Mouse (Mus musculus) gastrocnemius, postnatal 36 days (tissue): ENCODE results near the gene Col27a1. TPM values are rescaled to one million over a fixed set of nuclear protein-coding genes. Genes with fewer than 3 reads are reported as not detected.
A peak's percentile ranks its signal among the peaks of the same experiment; 100 is the strongest.

Source experiments
- DNase-seq, 2 experiments: peaks; one replicate each; pipeline ENCODE4 v3.0.0; 2022
- intact Hi-C: fragments of 180-260 bp; cut with DNase I; formaldehyde crosslinking; loops from one replicate; pipeline ENCODE4 v1.15.1; 2025
- total RNA-seq, 2 experiments: library from RNA; stranded (reverse); gene quantifications; 2 replicates each; pipeline ENCODE4 v1.2.3; 2021

The Col27a1 gene
- total RNA-seq, 2 experiments from 2014 or later: 0.61 to 0.64 TPM

DNA sequence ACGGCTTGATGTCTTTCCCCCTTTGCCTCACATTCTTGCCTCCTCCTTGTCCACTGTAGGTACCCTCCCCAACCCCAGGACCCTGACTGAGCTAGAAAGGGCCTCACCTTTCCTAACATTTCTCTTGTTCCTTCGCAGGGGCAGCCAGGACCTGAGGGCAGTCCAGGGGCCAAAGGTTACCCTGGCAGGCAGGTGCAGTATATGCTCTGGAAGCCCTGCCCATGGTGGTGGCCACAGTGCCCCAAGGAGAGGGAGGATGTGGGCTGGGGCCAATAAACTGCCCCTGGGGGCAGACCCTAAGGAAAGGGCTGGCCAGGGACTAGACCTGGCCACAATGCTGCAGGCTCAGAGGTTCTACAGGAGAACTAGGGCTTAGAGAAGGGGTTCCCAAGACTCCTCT is 40.3 kb downstream of the Col27a1 start:
- no peak for DNase-seq
- intact Hi-C loops: loop anchor here (5.0 kb wide), 1 partner anchor 48 kb away; no protein-coding TSS in a partner anchor

DNA sequence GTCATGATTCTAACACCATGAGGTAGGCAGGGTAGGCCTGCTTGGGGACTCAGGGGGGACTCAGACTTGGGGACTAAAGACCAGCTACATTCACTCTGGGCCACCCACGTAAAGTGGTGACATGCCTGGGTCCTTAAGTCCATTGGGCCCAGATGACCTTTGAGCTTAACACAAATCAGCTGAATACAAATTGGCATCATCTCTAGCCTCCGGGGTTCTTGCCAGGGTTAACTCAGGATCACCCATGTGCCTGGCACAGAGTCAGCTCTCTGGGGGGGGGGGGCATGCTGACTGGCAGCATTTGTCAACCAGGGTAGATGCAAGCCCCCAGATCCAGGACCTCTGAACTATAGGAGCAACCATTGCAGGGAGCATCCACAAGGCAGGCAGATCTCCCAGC is 42.6 kb downstream of the Col27a1 start:
- intact Hi-C loops: no loop called here
- DNase-seq: no peak

DNA sequence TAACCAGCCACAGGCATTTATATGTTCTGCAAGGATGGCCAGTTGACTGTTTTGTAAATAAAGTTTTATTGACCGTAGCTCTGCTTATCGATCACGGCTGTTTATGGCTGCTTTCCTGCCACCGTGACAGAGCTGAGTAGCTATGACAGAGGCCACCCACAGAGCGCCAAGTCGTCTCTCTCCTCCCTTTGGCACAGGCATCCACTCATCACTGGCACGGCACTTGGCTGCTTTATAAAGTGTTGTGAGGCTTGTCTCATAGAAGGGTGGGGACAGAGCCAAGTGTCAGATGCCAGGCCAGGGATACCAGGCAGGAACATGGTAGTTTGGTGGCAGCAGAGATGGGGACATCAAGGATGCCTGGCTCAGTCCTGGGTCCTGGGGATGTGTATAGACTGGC is 43.5 kb downstream of the Col27a1 start:
- intact Hi-C loops: no loop called here
- DNase-seq: no peak

DNA sequence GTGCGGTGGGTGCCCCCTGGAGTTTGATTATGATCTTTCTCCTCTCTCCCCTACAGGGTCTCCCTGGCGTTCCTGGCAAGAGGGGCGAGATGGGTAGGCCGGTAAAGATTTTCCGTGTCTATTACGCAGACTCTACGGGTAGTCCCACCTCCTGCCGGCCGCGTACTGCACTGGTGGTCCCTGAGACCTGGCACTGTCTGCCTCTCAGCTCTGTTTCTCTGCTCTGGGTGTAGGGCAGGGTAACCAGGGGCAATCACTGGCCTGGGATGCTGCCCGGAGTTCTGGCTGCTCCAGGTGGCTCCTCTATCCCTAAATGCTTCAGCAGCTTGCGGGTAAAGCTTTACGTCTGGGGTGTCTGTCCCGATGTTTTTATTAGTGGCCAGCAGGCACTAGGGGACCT is 44.3 kb downstream of the Col27a1 start:
- DNase-seq: no peak
- intact Hi-C loops: no loop called here

DNA sequence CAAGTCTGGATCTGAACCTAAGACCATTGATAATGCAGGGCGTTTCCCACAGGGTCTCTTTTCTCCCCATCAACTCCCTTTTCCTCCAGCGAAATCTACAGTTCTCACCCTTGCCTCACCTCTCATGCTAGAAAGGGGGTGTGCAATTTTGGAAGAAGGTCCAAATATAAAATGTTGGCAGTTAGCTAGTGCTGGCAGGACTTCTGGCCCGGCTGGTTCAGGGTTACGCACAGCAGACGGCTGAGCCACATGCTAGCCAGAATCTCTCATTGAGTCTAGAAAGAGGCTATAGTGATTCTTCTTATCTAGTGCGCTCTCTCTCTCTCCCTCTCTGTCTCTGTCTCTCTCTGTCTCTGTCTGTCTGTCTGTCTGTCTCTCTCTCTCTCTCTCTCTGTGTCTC is 45.3 kb downstream of the Col27a1 start:
- intact Hi-C loops: no loop called here
- DNase-seq: no peak

DNA sequence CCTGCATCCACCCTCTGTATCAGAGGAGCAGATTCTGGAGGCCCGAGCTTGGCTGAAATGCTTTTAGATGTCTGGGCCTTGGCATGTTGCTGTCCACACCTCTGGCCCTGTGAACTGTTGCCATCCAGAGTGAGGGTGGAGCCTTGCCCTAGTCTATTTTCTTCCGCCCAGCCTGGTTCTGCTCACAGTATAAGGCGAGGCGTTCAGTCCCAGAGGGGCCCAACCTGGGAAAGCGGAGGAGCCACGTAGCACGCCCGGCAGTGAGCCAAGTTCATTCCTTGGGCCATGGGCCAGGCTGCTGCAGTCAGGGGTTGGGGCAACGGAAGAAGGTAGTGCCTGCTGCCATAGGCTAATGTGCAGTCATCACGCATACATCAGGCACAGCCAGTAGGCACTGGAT is 46.7 kb downstream of the Col27a1 start:
- DNase-seq: no peak
- intact Hi-C loops: no loop called here

DNA sequence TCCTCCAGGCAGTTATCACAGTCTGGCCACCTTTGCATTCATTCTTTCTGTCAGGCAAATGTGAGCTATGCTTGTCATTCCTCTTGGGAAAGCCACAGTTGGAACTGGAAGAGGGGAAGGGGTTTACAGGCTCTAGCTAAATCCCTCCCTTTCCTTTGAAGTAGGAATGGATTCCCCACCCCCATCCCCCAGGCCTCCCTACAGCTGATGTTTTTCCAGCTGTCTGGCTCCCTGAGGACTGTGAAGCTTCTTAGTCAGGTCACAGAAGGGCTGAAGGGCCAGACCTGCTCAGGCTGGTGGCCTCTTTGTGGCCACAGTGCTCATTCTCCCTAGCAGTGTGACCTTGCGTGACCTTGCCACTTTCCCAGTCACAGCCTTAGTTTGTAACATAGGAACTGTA is 49.1 kb downstream of the Col27a1 start:
- intact Hi-C loops: no loop called here
- DNase-seq: no peak

DNA sequence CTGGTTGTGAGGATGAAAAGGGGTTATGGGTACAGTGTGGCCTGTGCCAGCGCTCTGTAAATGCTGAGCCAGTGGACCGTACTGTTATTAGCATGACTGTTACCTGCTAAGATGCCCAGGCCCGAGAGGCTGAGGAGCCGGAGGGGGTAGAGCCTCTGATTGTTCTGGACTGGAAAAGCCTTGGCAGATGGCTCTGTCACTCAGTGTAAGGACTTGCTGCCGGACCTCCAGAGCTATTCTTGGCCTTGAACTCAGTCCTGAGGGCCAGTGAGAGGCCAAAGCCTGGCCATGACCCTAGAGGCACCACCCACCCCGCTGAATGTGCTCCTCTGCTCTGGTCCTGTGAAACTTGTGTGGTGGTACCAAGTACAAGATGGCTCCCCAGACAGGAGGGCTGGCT is 52.5 kb downstream of the Col27a1 start:
- intact Hi-C loops: no loop called here
- DNase-seq: no peak

DNA sequence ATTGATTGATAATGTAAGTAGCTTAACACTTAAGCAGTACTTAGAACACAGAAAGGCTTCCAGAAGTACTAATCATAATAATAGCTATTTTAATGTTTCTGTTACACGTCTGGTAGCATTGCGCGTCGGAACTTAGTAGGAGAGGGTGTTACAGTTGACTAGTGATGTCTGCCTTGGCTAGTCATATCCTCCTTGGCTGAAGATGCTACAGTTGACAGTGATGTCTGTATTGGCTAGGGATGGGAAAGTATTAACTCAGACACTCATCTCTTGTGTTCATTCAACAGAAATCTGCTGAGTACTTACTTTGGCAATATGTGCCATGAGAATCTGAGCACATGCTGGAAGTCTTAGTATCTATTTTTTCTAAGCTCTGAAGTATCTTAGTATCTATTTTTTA is 53.3 kb downstream of the Col27a1 start:
- intact Hi-C loops: no loop called here
- no peak for DNase-seq

DNA sequence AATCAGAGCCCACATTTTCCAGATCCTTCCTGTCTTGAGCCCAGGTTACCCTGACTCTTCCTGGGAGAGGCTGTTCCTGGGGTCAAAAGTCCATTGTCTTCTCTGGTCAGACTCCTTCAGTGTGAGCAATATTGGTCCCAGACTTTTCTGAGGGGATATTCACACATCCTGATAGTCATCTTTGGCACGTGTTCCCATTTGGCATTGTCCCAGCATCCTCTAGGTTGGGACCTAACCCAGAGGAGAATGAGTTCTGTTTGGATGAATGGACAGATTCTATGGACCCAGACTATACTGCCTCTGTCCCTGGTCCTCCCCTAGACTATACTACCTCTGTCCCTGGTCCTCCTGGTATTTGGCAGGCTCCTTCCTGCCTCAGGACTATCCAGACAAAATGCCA is 53.8 kb downstream of the Col27a1 start:
- intact Hi-C loops: no loop called here
- DNase-seq: no peak

DNA sequence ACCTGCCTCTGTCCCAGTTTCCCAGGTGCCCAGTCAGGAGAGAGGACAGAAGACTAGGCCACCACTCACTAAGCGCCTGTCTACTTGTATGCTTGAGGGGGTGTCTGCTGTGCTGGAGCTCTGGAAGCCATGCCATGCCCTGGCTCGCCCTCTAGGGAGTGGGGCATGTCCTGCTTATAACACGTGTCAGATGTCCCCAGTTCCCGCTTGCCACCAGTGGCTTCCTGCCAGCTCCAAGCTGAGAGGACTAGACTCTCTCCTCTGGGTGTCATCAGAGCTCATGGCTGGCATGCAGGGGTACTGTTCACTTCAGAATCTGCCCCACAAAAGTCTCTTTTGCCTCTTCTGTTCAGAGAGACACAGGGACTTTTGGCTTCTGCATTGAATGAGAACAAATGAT is 55.0 kb downstream of the Col27a1 start:
- DNase-seq: peak in 1 of 2 experiments; percentile 26
- intact Hi-C loops: no loop called here

DNA sequence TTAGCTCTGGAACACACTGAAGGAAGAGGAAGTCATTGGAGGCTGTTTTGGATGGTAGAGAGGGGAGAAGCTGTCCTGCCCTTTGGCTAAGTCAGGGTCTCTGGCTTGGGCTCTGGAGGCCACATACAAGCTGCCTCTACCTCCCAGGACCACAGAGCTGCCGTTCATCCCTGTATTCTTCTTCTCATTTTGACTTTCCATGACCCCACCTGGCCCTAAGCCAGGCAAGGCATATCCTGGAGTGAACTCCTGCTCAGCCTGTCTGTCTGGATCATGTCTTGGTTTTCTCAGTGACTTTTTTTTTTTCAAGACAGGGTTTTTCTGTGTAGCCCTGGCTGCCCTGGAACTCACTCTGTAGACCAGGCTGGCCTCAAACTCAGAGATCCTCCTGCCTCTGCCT is 60.7 kb downstream of the Col27a1 start:
- DNase-seq: no peak
- intact Hi-C loops: no loop called here

DNA sequence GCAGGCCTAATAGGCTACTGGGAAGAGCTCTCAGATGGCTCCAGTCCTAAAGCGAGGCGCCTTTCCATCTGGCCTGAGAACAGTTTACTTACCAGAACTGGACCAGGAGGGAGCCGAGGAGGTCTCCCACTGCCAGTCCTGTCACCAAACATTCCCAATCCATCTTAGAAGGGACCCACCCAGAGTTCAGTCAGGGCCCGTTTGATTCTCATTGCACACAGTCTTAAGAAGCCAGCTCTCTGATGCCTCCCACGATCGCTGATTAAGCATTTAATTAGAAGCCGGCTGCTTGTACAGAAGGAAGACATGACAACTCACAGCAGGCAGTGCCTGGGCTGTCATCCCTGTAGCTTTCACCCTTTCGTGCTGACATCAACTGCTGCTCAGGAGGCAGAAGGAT is 61.4 kb downstream of the Col27a1 start:
- DNase-seq: no peak
- intact Hi-C loops: no loop called here

DNA sequence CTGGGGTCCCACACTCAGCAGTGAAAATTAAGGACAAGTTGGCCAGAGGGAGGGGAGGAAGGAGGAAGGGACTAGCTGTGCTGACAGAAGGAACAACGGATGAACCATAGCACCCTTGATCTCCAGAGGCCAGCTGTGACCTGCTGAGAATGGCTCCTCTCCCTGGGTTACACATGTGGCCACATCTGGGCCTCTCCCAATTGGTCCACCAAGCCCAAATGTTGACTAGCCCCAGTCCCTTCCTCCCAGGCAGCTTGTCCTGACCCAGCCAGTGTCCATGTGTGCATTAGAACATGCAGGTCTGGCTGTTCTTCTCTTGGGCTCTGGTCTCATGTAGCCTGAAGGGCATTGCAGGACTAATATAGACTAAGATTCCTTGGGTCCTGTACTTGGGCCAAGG is 62.8 kb downstream of the Col27a1 start:
- DNase-seq: no peak
- intact Hi-C loops: no loop called here

DNA sequence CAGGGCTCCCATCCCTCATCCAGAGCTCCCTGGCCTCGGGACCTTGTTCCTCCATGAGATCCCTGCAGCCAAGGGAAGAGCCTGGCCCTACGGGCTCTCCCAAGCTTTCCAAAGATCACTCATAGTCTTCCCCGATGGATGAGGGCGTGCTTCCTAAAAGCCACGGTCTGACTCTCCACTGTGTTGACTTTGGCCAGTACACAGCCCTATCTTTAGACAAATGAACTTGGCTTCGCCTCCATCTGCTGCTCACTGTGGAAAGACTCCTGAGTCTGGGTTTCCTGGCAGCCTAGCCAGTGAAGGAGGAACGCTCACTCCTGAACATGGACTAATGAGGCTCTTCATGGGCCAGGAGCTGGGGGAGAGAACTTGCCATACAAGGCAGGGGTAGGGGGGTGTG is 65.0 kb downstream of the Col27a1 start:
- DNase-seq: peak; percentile 23 to 29
- intact Hi-C loops: no loop called here

DNA sequence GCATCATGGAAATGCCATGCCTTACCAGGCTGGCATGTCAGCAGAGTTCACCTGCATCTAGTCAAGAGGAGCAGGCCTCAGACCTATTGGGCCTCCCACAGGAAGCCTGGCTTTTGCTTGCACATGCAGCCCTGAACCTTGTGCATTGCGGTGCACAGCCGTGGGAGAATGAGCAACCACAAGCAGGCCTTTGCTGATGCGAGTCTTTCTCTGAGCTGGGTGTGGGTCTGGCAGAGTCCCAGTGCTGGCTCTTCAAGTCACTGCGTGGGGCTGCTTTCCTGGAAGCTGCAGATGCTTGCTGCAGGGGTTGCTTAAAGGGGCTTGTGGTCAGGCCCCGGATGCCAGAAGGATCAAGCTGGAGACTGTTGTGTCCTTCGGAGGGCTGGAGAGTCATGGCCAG is 67.9 kb downstream of the Col27a1 start:
- DNase-seq: peak; percentile 26 to 40
- intact Hi-C loops: no loop called here

DNA sequence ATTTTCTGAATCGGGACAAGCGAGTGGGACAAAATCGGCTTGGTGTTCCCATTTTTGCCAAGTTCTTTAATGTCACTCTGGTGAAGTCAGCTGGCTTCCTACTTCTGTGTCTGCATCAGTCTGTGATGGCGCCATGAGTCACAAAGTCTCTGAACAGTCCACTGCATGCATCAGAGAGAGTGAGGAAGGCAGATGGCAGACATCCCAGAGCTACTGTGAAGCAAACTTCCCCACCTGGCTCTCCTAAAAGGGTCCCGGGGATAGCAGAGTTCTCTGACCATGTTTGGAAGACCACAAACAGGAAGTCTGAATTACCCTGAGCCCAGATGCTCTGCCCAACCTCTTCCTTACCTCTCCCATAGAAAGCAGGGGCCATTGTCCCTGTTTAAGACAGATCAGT is 69.5 kb downstream of the Col27a1 start:
- no peak for DNase-seq
- intact Hi-C loops: no loop called here

DNA sequence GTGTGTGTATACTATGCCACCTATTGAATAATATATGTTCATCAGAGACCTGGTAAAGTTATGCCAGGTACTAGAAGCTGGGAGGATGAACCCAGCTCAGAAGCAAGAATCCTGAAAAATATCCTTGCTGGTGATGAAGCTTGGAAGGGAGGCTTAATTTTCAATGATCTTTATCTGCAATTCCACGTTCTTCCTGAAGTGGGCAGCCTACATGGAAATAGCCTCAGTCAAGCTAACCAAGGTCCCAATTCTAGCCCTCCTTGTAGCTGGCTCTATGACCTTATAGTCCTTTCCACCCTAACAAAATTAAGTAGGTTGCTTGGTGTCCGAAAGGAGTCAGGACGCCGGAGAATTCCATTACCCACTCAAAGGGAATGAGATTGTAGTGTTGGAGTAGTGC is 72.2 kb downstream of the Col27a1 start:
- intact Hi-C loops: no loop called here
- DNase-seq: no peak

DNA sequence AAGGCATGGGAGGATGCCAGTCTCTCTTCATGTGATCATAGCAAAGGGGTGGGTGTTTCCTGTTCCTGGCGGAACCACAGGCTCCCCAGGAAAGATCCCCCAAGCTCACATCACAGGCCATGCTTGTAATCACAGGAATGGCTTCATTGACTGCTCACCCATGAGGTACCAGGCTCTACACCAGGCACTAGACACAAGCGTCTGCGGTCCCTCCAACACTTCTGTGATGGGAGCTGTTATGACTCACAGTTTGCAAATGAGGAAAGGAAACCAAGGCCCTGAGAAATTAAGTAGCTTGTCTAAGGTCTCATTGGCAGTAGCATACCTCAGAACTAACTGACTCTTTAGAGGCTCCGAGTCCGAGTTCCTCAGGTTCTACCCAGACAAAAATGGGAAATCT is 74.7 kb downstream of the Col27a1 start:
- intact Hi-C loops: no loop called here
- no peak for DNase-seq

DNA sequence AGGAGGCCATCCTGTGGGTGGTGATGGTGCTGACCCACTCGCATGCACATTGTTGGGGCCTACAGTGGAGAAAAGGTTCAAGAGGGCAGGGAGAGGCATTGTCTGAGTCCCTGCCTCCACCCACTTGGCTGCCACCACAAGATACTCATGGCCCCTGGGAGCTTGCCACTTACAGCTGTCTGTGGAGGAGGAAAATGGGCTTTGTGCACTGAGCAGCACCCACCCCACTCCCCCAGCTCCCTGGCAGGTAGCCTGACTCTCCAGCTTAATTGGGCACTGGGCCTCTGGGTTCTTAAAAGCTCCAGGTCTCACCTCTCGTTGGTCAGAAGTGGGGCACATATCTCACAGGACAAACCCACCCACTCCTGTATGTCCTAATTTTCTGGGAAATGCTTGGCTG is 76.3 kb downstream of the Col27a1 start:
- DNase-seq: no peak
- intact Hi-C loops: no loop called here

DNA sequence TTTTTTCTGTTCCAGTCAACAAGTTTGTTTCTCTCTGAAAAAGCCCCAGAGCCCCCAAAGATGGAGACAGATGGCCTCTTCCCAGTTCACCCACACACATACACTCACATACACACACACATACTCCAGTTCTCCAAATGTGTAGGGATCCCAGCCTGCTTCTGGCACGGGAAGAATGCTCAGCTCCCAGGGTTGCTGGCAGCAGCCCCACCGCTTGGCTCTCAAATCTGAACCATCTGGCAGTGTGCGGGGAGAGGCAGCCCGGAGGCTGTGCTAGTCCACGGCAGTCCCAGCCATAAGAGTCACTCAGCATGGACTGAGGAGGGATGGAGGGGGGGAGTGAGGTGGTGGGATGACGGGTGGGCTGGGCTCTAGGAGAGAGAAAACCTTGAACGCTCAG is 77.3 kb downstream of the Col27a1 start:
- intact Hi-C loops: no loop called here
- DNase-seq: peak; percentile 81 to 84

DNA sequence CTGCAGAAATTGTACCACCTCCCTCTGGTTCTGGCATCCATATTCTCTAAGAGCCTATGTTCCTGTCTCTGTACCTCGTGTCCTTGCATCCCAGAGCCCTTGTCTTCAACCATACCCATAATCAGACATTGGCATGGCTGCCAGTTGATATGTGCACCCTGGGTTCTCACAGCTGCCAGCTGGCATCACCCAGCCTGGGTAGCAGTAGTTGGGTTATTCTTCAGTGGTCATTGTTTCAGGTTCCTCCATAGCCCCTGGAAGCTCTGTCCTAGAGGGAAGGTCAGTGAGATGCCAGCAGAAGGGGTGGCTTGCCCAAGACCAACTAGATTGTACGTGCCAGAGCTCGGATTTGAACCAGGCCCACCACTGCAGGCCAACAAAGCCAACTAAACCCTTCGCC is 77.9 kb downstream of the Col27a1 start:
- DNase-seq: no peak
- intact Hi-C loops: no loop called here

DNA sequence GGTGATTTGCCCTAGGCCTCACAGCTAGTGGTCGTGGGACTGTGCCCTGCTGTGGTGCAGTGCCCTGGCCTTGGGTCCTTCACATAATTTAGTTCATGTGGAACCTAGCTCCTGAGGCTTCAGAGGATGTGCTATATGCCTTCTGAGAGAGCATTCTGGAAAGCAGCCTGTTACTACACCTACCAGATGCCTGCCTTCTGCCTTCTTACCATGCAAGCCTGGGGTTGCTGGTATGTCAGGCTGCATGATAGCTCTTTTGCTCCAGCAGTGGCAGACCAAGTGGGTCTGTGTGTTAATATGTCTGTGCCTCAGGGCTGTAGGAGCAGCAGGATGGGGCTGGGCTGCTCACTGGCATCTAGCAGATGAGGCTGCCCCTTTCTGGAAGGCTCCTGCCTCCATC is 81.8 kb downstream of the Col27a1 start:
- DNase-seq: no peak

DNA sequence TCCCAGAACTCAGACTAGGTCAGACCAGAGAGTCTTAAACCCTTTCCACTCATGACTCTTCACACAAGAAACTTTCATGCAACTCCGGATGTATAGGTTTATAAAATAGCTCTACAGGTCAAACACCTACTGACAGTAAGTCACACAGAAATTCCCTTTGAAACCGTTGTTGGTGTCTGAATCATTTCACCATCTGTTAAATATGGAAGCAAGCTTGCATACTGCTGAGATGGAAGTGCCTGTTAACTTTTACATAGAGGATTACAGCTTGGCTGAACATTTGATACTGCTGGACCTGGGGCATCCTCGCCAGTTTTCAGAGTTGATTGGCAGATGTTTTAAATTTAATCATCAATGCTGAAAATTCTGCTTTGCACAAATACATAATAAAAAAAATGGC is 82.5 kb downstream of the Col27a1 start:
- intact Hi-C loops: no loop called here
- no peak for DNase-seq

More for the DNA sequence above, 81.8 kb downstream of the Col27a1 start:
- intact Hi-C loops: no loop called here
